Mouse (Mus musculus) brain, embryonic 14.5 days (tissue): Measurements from ENCODE around the gene Trappc5.

Experiments
- CTCF ChIP-seq: fragments of 200-500 bp; IDR thresholded peaks from 2 replicates; pipeline ENCODE4 v1.5.1; 2012; ENCODE audit warnings: inconsistent platforms, mild to moderate bottlenecking, moderate library complexity, borderline replicate concordance; ENCODE audit not compliant: insufficient read depth, insufficient read length; ENCODE audit errors: extremely low read depth
- POLR2A ChIP-seq: fragments of 200-500 bp; IDR thresholded peaks from 2 replicates; pipeline ENCODE4 v1.6.1; 2012; ENCODE audit warnings: mild to moderate bottlenecking, inconsistent platforms, borderline replicate concordance; ENCODE audit not compliant: poor library complexity, insufficient read depth, insufficient read length, severe bottlenecking; ENCODE audit errors: extremely low read depth

DNA sequence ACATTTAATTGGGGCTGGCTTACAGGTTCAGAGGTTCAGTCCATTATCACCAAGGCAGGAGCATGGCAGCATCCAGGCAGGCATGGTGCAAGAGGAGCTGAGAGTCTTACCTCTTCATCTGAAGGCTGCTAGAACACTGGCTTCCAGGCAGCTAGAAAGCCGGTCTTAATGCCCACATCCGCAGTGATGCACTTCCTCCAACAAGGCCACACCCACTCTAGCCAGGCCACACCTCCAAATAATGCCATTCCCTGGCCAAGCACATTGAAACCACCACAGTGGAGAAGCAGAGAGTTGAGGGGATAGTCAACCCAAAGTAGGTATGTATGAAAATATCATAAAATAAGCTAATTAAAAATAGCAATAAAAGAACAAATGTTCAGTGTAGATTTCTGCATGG, 5.7 kb upstream of the Trappc5 start:
- no peak for TF ChIP-seq POLR2A
- TF ChIP-seq CTCF, result no peak
